Mouse (Mus musculus) brain, embryonic 18.5 days (tissue): ENCODE data around the gene Rab6a.

ENCODE experiments used
- DNase-seq: peaks from one replicate; pipeline ENCODE4 v3.0.0-alpha.2; 2012; ENCODE audit warnings: low read depth, low spot score

The Rab6a gene

DNA sequence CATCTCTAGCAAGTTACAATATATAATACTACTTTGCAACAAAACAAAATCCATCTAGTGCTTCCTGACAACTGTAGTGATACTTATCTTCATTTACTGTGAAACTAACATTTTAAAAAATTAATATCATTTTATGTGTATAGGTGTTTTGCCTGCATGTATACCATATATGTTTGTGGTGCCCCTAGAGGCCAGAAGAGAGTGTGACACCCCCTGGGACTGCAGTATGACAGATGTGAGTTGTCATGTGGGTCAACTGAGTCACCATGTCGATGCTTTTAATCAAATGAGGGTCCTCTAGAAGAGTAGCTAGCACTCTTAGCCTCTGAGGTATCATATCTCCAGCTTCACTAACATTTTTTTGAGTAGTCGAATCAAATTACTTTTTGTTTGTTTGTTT, 15.1 kb downstream of the Rab6a start:
- no peak for DNase-seq

DNA sequence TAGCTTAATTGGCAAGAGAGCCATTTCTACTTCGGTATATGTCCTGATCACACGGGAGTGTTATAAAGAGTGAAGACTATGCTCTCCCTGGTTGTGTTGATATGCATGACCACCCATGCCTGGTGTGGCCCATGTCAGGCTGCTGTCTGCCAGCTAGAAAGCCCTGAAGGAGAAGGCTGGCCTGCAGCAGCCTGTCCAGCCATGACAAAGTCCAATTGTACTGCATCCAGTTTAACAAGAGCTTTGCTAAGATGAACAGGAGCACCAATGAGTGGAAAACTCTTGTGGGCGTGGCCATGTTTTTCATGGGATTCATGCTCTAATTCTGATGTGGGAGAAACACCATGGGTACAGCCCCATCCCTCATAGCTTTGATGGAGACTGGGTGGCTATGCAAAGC, 17.3 kb downstream of the Rab6a start:
- no peak for DNase-seq

DNA sequence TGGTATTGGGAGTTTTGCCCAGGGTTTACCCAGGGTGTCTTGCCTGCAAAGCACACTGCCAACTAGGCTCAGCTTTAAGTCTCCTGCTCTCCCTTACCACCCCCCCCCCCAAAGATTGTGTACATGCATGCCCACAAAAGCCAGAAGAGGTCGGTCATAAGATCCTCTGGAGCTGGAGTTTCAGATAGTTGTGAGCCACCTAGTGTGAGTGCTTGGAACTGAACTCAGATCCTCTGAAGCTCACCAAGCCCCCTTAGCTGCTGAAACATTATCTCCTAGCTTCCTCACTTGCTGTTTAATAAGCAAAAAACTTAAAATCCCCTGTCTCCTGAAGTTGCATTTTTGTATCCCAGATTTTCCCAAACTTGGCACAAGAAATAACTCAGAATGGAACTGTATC, 30.4 kb downstream of the Rab6a start:
- no peak for DNase-seq

DNA sequence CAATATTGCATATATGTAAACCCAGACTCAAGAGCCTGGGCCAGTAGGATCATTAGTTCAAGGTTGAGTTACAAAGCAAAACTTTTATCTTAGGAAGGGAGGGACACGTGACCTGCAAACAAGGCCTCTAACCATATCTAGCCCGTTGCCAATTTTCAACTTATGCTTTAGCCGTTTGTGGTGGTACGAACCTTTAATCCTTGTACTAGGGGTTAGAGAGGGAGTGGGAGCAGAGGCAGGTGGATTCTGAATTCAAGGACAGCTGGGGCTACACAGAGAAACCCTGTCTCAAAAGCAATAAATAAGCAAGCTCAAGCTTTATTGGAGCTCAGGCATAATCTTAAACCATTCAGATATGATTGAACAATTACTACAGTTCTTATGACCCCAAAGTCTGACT, 35.2 kb downstream of the Rab6a start:
- DNase-seq, result no peak

DNA sequence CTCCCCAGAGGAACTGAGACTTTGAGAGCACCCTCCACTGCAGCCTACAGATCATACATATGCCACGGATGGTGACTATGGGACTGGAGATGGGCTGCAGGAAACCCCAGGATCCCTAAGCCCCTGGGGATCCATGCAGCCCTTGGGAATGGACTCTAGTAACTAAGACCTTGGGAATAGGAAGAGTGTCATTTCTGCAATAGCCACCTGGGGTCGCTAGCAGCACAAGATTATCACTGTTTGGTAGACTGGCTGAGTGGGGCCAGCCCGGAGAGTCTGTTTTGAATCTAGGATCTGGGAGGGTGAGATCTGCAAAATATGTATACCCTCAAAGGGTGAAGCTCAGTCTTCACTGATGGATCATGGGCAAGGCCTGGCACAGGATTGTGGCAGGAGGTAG, 37.9 kb downstream of the Rab6a start:
- DNase-seq, result no peak

DNA sequence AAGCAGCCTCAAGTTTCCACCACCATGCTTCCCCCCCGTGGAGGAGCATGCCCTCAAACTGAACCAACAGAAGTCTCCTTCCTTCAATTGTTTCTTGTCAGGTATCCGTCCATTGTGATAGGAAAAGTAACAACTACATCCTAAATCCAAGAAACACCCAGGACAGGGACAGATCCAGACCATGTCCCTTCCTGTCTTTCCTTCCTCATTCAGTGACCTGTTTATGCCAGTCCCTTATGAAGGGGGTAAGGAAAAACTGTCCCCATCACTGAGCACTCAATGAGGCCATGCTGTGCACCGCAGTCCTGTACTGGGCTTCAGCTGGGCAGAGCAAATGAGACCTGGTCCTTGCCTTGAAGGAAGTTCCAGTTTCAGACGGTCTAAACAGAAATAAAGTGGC, 41.9 kb downstream of the Rab6a start:
- DNase-seq, result no peak

DNA sequence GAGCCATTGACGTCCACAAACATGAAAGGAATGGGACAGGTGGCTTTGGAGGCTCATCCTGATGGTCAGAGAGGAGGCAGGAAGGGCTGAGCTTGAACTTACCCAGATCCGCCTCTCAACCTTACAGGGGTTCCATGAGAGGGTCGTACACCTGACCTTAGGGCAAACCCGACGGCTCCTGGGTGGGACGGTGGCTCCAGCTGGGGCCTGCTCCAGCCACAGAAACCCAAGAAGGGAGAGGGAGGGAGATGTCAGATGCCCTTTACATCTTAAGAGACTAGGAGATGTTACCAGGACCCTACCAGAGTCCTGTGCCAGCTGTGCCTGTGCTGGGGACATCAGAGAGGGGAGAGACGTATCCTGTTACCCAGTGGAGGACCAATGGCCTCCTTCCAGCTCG, 42.6 kb downstream of the Rab6a start:
- no peak for DNase-seq

DNA sequence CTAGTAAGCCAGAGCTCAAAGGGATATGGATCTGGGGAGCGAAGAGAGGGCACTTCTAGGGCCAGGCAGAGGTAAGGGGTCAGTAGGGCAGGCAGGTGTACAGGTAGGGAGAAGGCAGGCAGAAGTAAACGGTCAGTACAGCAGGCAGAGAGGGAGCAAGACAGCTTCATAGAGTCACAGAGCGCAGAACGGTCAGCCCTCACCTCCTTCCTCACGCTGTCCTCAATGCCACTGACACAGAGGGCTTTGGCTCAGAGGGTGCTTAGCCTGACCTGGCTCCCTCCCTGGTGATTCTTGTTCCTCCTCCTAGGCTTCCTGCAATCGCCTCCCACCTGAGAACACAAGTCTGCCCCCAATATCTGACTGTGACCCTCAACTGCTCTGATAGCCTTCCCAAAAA, 43.2 kb downstream of the Rab6a start:
- DNase-seq, result no peak

DNA sequence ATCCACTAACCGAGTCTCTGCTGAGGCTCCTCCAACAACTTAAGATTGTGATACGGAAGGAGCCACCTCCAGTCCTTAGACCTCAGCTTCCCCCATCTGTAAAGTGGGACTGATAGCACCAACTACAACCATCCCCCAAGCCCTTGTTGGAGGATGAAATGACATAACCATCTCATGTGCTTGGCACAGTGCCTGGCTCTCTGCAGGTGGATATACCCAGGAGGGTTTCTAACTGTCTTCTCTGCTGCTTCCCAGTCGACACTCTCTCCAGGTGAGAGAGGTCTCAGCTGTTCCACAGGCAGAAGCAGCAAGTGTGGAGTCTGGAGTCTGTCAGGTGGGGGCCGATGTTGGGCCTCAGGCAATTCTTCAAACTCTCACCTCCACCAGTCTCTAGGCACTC, 43.8 kb downstream of the Rab6a start:
- no peak for DNase-seq

DNA sequence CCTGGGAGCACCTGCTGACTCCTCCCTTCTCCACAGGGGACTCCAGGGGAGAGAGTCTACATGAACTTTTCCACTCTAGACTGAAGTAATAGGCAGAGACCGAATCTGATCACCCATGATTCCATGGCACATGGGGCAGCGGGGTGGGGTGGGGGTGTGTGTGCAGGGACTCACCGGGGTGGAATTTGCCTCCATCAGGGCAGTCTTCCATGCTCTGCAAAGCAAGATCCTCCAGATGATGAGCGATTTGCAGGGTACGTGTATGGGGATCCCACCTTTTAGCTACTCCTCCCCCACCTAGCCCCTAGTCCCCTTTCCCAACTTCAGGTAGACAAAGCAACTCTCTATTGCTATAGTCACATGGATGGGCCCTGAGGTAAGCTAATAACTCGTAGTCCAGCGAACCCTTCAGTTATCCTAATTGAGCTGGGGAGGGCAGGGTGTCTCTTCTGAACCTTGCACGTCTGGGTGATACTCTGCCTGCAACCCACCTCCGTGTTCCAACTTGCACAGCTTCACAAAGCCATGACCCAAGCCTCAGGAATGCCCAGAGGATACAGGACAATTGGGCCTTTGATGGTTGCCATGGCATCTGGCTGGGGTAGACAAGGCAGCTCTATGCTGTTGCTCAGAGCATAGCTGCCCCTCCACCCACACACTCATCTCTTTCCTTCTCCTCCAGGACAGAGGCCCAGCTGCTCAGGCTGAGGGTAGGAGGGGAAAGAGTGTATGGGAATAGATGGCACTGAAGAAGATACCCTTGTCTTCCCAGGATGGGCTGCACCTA, 46.5 kb downstream of the Rab6a start:
- DNase-seq, result no peak

DNA sequence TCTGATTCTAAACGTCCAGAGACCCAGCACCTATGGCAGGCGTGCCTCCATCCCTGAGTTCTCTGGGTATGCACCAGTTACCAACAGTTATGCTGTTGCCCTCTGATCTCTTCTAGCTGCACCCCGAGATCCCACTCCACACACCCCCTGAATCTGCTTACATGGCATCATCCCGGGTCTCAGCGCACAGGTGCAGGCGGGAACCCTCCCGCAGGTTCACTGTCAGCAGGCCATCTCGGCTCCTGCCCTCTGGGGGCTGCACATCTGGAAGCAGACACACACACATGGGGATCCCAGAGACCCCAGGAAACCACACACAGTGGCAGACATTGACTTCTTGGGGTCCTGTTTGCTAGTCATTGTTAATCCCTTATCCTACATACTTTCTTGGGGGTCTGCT, 47.2 kb downstream of the Rab6a start:
- DNase-seq, result no peak

DNA sequence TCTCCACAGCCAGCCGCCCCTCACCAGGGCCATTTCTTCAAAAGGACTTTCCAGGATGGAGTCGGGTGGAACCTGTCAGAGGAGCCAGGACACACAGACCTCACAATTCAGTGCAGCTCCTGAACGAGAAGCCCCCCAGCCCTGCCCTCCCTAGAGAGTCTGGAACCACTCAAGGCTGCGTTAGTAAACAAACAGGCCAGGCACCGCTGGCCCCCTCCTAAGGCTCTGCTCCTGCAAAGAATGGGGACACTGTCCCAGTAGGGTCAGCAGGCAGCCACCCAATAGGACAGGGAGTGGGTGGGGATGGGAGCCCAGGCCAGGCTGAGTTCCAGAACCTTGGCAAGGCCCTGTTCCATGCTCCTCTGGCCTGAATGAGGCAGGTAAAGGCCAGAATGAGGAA, 49.5 kb downstream of the Rab6a start:
- no peak for DNase-seq

DNA sequence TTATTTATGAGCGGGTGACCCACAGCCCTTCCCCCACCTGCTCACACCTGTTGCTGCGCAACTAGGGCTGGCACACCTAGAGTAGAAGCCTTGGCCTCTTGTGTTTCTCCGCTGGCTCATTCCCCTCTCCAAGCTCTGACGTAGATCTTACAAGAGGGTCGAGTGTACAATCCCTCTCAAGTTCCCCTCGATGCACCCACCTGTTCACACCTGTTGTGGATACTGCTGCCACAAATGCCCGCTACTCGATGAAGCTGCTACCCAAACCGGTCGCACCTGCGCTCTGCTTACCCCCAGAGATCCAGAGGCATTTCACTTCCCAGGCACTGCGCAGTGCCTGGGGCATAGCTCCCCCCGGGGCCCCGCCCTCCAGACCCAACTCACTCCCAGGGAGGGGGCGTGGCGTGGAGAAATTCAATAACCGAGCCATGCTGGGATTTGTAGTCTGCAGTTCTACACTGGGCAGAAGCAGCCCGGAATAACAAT, 50.9 kb downstream of the Rab6a start:
- no peak for DNase-seq

DNA sequence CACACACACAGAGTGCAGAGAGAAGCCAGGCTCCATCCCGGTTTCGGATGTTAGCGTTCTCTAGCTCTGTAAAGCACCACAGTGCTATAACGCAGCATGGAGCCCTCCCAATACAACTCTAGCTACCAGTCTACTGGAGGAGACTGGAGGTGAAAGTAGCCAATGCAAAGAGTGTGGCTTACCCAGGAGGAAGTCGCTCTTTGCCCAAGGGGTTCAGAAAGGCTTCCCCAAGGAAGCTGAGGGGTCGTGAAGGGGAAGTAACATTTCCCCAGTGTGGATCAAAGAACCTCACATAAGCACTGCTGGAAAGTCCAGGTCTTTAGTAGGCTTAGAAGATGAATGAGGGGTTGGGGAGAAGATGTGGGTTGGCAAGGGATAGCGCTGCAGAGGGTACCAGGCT, 54.1 kb downstream of the Rab6a start:
- DNase-seq, result no peak

DNA sequence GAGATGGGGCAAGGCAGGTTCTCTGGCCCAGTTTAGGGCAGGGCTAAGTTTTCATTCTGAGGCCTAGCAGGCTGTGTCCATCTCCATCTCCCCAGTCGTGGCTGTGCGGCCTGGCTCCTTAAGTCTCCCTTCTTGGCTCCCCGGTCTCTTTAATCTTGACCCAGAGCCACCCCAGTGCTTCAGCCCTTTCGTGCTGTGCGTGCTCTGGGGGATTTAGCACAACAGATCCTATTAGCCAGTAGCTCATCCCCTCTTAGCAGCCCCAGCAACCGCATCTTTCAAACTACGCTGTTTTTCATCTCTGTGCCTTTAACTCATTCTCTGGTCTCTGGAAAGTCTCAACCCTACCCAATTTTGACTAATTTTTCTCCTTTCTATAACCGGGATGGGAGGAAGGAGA, 55.0 kb downstream of the Rab6a start, which contains the start of gene Plekhb1:
Plekhb1 (minus strand) TSS at position 184 of the 400 bp plus-strand sequence.
- no peak for DNase-seq

DNA sequence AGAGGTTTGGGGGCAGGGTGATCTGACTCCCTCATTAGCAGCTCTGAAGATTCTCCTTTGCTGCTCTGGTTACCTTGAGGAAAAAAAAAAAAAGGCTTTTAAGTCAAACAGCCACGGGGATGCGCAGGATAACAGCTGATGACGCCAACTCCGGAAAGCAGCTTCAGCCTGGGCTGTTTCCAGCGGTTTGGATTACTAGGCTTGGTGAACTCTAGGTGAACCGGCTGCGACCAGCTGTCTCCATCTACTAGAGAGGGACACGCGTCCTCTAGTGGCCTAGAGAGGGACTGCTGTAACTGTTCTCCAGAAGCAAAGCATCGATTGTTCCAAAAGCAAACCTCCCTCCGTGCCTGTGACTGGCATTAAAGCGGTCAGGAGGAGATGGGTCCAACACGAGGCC, 56.0 kb downstream of the Rab6a start:
- no peak for DNase-seq

DNA sequence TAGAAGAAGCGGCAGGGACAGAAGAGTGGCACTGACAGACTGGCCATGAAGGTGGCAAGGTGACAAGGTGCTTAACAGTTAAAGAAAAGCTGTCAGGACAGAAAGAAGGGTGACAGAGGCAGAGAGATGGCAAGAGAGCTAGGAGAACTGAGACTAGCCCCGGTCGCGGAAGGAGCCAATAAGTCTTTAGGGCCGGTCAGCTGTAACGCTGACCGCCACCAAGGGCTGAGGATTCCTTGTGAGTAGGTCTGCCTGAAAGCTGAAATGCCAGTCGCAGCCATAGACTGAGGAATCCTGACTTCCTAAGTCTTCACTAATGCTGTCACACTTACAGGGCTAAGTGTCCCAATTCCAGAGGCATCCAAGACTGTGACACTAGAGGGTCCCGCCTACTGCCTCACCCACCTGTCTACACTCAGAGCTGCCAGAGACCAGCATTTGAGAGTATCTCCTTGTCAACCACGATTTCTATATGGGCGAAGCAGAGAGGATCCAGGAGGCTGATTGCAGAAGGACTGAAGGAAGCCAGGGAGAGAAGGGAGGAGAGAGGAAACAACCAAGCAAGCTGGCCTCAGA, 56.6 kb downstream of the Rab6a start:
- DNase-seq, result no peak

DNA sequence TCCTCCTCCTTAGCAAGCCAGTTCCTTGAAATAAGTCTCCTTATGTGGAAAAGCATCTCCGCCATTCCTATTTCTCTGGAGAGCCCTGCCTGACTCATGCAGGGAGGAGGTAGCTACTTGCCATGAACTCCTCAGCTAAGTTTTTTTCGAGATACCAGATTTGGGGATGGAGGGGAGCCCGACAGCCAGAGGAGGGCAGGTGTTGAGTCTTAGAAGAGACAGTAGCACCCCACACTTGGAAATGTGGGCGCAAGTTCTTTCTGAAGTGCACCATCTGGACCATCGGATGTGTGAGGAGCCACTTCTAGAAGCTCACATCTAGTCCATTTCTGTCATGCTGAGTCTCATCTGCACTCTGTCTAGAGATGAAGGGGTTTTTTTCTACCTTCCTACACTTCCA, 63.4 kb downstream of the Rab6a start:
- no peak for DNase-seq

DNA sequence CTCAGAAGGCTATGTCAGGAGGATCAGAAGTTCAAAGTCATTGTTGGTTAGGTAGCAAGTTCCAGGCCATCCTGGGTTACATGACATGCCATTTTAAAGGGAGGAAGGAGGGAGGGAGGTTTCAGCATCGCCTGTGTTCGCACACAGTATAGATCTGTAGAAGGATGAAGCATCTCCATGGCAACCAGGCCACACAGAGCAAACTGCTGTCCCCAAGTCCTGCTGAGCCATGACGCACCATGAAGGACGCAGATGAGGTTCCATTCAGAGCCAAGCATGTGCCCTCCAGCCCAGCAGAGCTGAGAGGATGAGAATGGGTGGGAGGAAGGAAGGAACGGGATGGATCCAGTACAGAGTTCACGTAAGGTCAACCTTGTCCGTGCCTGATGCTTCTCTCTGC, 66.2 kb downstream of the Rab6a start:
- no peak for DNase-seq

DNA sequence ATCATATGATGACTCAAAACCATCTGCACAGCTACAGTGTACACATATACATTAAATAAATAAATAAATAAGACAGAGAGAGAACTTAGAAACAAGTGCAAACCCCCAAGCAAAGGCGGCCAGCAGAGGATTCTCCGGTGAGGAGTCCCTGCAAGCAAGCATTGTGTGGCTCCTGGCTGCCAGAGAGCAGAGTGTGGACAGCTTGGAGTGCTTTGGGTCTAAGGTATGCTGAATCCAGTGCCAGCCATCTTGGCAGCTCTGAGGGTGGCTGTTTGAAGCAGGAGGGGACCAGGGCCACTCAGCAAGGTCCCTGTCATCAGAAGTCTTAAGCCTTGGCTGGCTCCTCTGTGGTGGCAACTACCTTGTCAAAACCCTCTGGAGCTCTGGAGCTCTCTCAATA, 67.7 kb downstream of the Rab6a start:
- no peak for DNase-seq

DNA sequence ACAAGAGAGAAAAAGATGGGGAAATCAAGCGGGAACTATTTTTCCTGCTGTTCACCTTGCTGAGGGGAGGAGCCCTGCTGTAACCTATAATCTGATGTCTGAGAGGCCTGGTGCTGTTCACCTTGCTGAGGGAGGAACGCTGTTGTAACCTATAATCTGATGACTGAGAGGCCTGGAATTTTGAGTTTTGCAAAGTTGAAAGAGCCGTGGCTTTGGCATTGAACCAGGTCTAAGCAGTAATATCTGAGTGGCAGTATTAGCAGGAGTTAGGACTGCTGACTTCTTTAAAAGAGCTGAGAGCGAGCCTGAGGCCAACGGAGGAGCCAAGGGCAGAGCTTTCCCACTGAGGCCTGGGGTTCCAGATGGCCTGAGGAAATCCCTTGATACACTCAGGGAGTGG, 70.8 kb downstream of the Rab6a start:
- DNase-seq, result no peak

DNA sequence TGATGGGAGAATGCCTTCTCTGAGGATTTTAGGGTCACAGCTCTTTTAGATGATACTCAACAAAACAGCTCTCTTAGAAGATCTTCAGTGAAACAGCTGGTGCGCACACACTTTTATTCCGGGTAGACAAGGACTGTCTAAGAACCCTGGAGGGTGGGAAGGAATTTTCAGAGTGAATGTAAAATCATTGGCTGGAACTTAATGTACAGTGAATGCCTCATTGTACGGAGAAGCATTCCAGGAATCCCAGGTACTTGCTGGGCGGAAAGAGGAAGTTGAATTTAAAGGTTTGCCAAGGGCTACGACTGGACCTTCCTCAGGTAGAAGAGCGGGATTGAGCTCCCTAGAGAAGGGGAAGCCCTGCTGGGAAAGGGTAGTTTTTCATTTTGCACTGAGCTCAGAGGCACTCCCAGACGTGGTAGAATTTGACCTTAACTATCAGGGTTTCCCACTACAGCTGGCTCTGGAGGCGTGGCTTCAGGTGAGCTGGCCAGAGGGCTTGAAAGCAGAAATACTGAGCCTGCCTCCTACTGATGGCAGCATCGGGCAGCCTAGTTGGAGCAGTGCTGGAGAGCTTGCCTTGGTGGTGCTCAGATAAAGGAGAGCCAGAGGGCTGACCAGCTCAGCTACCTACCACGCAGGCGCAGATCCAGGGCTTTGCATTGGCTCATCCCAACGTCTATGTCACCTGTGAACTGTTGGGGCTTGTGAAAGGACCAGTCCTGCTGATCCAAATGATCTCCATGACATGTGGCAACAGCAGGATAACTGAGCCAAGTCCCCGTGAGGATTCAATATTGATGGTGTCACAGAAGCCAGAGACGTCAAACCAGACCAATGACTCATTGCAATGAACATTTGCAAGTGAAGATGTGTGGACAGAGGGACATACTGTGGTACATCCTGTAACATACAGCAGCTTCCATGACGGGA, 72.0 kb downstream of the Rab6a start:
- no peak for DNase-seq
